Mouse (Mus musculus) pancreas, adult 10 weeks (tissue): ENCODE results near the gene Strada. TPM values are rescaled to one million over a fixed set of nuclear protein-coding genes. Genes with fewer than 3 reads are reported as not detected.

Source experiments
- polyA plus RNA-seq: library from polyadenylated mRNA; stranded (reverse); fragments of 350-450 nt; fragmentation: Illumina TruSeq; extraction: RNeasy Lipid Tissue Mini Kit (QIAGEN cat#74804); gene quantifications from one replicate; pipeline ENCODE4 v1.2.3, GENCODE M21; 2015; ENCODE audit warnings: low read depth, low replicate concordance; ENCODE audit not compliant: insufficient read depth

The Strada gene
- polyA plus RNA-seq, result 2.8 TPM

DNA sequence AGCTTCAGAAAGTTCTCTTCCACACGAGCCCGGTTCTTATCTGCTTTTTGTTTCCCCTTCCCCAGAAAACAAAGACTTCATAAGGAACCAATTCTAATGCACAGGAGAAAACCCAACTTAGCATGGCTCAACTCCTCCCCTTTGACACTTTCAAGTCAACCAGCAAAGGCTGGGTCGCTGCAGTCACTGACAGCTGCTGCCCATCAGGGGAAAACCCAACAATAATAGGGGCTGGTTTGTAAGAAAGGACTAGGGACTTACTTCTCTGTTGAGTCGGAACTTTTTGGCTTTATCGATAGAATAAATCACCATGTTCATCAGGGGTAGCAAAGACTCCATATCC lies at the start of gene Strada:
TSS of gene Strada (minus strand) at position 46 of the 343 bp plus-strand sequence.

DNA sequence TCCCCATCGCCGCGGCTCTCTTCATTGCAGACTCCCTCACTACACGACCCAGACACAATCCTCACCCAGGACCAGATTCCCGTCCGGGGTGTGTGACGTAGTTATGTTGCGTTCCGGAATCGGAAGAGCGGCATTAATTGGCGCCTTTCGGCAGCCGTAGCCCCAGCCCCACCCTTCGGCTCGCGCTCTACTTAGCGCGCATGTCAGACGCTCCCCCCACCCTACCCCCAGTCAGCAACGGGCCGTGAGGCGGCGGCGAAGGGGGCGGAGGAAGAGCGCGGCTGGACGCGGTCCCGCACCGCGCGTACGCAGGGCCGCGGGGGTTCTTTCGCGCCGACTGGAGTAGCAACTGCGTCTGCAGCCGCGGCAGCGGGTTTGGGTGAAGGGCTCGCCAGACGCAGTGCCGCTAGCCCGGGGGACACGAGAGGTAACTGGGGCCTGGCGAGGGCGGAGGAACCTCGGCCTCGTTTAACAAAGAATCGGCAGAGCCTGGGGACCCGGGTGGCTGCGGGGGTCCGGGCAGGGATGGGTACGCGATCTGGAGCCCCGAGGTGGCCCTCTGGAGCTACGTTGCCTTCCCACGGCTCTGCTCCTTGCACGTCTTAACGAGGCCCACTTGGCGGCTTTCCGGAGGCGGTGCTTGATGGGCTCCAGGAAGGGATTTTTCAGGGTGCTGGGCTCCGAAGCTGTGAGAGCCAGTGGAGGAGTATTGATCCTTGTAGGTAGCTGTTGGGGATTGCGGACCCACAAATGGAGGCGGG lies 14.9 kb upstream of the Strada start, which contains the start of gene Ddx42:
TSS of gene Ddx42 (plus strand) at position 197 of the 761 bp plus-strand sequence.

DNA sequence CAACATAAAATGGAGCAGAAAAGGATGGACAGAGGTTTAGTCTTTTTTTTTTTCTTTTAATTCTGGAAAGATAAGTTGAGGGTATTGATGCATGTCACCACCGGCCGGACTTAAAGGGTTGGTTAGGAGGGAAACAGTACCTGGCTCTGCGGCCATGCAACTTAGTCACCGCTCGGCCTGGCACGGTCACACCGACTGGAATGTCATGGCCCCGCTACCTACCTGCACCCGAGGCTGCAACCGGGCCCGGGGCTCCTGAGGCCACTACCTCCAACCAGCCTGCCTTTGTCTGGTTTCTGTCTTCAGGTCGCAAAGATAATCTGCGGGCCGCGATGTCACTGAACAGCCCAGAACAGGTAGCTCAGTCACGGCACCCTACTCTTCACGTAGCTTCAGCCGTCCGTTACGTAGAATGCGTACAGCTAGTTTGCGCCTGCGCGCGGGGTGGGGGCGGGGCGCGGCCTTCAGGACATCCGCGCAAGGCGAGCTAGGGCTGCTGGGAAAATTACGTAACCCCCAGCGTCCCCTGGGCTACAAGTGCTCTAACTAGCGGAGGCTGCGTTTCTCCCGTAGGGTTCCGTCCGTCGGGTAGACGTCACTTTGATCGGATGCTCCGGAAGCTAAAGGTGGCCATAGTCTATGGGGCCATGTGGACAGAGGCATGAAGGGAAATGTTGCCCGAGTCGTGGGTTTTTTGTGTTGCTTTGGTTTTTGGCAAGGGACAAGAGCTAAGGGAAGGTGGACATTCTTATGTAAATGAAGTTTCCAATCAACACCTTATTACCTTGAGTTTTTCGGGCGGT lies 14.2 kb upstream of the Strada start, which contains the start of gene Ccdc47:
TSS of gene Ccdc47 (minus strand) at position 418 of the 803 bp plus-strand sequence.

DNA sequence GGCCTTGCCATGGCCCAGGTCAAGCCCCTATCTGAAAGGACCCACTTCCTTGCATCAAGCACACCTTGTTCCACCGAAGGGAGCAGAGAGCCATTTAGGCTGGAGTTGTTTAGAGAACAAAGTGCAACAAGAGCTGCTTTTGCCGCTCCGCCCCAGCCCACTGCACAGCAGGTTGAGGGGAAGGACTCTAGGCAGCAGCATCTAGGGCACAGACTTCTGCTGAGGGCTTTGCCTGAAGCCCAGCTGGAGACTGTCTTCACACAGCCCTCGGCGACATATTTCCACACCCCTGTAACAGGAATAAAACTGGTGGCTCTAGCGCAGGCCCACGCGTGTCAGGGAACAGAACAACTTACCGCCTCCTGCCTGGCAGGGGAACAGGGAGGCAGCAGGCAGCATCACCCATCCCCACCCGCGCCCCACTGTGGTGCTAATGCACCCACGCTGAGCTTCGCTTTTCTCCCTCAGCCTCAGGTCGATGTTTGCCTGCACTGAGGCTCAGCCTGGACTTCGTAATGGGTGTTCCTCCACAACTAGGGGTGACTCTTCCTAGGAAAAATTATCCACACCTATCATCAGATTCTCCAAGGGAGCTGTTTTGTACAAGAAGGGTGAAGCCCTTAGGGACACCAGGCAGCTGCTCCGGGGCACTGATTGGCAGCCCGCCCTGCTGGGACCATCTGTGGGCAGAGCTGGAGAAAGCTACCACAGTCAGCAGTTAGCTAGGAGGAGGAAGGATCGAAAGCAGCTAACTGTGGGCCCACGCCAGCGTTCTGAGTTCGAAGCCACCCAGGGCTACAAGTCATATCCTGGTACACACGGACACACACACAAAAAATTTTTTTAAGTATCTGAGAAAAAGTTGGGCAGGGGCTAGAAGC lies 40.9 kb downstream of the Strada start, which contains the start of the genes Gm10840 and Limd2:
TSS of gene Gm10840 (plus strand) at position 10 of the 881 bp plus-strand sequence.
TSS of gene Limd2 (minus strand) at position 20 of the 881 bp plus-strand sequence.

Other genes starting within 250 kb of the Strada start
- 10.0 TPM for gene Cyb561, start 248.8 kb downstream of the Strada start, polyA plus RNA-seq
- gene Ace, start 234.2 kb downstream of the Strada start, polyA plus RNA-seq, result 22.0 TPM
- not detected for gene Ace3, start 207.5 kb downstream of the Strada start, polyA plus RNA-seq
- 1.8 TPM for gene Kcnh6, start 194.0 kb downstream of the Strada start, polyA plus RNA-seq
- gene Dcaf7, start 165.3 kb downstream of the Strada start, polyA plus RNA-seq, result 8.3 TPM
- 2.0 TPM for gene Taco1, start 136.1 kb downstream of the Strada start, polyA plus RNA-seq
- gene Map3k3, start 117.6 kb downstream of the Strada start, polyA plus RNA-seq, result 8.0 TPM
- gene Gm10840, start 41.3 kb downstream of the Strada start, polyA plus RNA-seq, result not detected
- gene Limd2, start 41.3 kb downstream of the Strada start, polyA plus RNA-seq, result 3.0 TPM
- 12.5 TPM for gene Ccdc47, start 14.2 kb upstream of the Strada start, polyA plus RNA-seq
- gene Ddx42, start 14.8 kb upstream of the Strada start, polyA plus RNA-seq, result 9.1 TPM
- 7.7 TPM for gene Ftsj3, start 53.9 kb upstream of the Strada start, polyA plus RNA-seq
- 24.6 TPM for gene Psmc5, start 54.0 kb upstream of the Strada start, polyA plus RNA-seq
- 33.7 TPM for gene Smarcd2, start 70.8 kb upstream of the Strada start, polyA plus RNA-seq
- not detected for gene Tcam1, start 74.5 kb upstream of the Strada start, polyA plus RNA-seq
- not detected for gene Gh, start 99.7 kb upstream of the Strada start, polyA plus RNA-seq
- gene Cd79b, start 112.6 kb upstream of the Strada start, polyA plus RNA-seq, result 1.7 TPM
- not detected for gene Scn4a, start 151.1 kb upstream of the Strada start, polyA plus RNA-seq
- not detected for gene Prr29, start 163.3 kb upstream of the Strada start, polyA plus RNA-seq
- 16.8 TPM for gene Icam2, start 185.9 kb upstream of the Strada start, polyA plus RNA-seq